Mouse (Mus musculus): Measurements from ENCODE around the gene Hey2.

Hey2 gene

GRCm38 (mm10) chr10:30791016-30791415, 51.6 kb downstream of the Hey2 start:
- DNase-seq (ENCODE audit: low spot score) = peak; percentile 11

GRCm38 (mm10) chr10:30789521-30789920, 53.1 kb downstream of the Hey2 start:
- DNase-seq (ENCODE audit: low spot score) = no peak

GRCm38 (mm10) chr10:30788340-30788721, 54.3 kb downstream of the Hey2 start:
- DNase-seq (ENCODE audit: low spot score) = no peak

GRCm38 (mm10) chr10:30787684-30788339, 54.8 kb downstream of the Hey2 start:
- no peak for DNase-seq (ENCODE audit: low spot score)

DNA sequence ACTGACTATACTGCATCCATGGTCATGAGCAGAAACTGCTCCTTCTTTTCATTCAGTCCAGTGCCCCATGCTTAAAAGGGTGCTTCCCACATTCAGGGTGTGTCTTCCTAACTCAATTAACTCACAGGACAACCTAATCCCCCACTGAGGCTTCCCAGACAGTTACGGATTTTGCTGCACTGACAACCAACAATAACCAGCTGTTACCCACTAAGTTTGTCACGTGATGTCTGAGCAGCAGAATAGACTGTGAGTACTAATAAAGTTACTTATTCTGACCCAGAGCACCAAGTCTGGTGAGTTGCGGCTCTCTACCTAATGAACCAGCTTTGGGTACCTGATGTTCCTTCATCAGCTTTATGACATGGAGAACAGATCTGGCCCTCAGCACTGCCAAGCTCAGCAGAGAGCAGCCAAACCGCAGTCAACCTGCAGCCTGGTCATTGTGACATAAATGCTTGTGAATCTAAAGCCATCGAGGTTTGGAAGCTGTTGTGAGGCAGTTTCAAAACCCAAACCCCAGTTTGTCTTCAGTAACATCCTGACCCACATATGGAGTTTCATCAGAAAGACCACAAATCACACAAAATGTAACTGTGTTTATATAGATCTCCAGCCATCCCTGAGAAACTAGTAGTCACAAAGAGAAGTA, 56.4 kb downstream of the Hey2 start:
- DNase-seq (ENCODE audit: low spot score) = no peak

All from yolk sac, embryonic 10.5 days (tissue).